Mouse (Mus musculus): ENCODE measurements around the gene Slk. TPM values are rescaled to one million over a fixed set of nuclear protein-coding genes. Genes with fewer than 3 reads are reported as not detected.

The Slk gene
- total RNA-seq, 2 experiments from 2014 or later, result 61.1 to 70.0 TPM

GRCm38 (mm10) chr19:47650366-47651159, 71.1 kb downstream of the Slk start:
- no peak for DNase-seq (ENCODE audit: low spot score in 2 of 2)

GRCm38 (mm10) chr19:47651160-47651480, 71.6 kb downstream of the Slk start:
- DNase-seq (ENCODE audit: low spot score in 2 of 2), result no peak

DNA sequence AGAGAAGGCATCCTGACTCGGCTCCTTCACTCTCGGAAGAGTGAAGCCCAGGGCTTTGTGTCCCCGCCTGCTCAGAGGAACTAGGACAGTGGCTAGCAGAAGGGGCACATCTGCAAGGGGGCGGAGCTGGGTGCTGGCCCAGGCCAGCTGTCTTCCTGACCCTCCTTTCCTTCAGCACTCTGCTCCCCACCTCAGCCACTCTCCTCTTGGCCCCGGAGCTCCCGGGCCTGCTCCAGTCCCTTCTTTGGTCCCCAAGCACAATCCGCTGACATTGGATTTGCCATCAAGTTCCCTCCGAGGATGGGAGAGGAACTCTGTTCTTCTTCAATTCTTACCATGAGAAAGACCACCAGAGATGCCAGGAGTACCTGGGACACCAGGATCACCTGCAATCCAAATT, 72.8 kb downstream of the Slk start:
- no peak for DNase-seq (ENCODE audit: low spot score in 2 of 2)

DNA sequence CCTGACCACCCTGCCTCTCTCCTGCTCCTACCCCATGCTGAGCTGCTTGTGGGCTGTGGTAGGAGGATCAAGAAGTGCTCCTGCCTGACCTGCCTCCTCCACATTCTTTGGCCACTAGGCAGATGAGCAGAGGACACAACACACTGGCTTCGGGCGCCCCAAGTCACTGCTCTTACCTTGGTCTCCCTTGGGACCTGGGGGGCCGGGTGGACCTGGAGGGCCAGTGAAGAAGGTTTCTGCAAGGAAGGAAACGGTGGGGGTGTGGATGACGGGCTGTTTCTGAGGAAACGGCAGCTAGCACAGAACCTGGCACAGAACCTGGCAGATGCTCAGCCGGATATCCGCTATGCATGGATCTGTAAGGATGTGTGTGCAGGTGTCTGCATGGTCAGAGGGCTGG, 73.7 kb downstream of the Slk start:
- no peak for DNase-seq (ENCODE audit: low spot score in 2 of 2)

DNA sequence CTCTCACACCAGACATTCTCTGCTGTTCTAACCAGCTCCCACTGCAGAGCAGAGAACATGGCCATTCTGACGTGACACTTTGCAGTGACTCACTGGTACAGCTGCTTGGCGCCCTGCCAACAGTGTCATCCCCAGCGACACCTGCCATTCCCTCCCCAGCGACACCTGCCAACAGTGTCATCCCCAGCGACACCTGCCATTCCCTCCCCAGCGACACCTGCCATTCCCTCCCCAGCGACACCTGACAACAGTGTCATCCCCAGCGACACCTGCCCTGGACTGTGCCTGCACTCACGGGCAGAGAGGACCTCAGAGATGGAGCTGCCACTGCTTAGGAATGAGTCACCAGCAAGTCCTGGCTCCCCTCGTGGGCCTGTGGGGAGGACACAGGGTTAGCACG, 75.4 kb downstream of the Slk start:
- no peak for DNase-seq (ENCODE audit: low spot score in 2 of 2)

GRCm38 (mm10) chr19:47658914-47659535, 79.5 kb downstream of the Slk start:
- DNase-seq (ENCODE audit: low spot score in 2 of 2), result no peak

DNA sequence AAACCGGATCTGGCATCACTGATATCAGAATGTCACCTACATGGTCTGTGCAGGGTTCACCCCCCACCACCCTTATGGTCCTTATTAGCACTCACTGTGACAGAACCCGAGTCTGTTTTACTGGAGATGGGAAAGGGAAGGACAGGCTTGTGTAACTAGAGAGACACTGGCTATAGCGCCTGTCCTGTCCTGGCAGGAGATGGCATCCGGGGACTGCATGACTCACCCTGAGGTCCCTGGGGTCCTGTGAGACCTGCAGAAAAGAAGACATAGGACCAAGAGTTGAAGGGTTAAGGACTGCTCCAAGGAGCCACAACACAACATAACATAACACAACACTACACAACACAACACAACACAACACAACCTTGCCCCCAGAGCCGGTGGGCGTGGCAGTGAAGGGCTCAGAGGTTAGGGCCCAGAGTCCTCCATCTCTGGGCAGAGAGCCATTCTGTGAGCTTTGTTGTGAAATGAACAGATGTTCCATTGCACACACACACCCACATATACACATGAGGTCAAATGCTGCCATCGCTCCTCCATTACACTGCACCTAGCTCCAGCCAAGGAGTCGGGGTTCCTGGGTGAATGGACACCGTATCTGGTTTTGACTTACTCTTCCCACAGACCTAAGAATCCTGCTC, 80.4 kb downstream of the Slk start:
- no peak for DNase-seq (ENCODE audit: low spot score in 2 of 2)

- DNase-seq (ENCODE audit: low spot score in 2 of 2), result no peak
Observed at GRCm38 (mm10) chr19:47667601-47668000, 88.1 kb downstream of the Slk start.

DNA sequence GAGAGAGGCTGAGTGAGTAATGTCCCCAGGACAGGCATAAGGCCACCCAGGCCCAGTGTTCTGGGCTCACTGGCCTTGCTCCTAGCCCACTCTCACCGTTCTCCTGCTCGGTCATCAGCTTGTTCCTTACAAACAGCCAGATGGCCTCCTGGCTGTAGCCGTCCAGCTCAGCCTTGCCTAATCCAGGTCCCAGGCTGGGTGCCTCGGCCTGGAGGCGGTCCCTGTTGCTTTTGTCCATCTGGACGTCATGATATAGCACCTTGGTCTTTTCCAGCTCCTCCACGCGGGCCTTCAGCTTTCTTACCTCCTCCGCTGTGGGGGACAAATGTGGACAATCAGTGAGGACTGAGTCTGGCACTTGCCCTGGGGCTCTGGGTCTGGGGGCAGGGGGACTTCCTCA, 88.9 kb downstream of the Slk start:
- DNase-seq (ENCODE audit: low spot score in 2 of 2), result no peak

GRCm38 (mm10) chr19:47674419-47674818, 94.9 kb downstream of the Slk start:
- DNase-seq (ENCODE audit: low spot score in 2 of 2), result no peak

DNA sequence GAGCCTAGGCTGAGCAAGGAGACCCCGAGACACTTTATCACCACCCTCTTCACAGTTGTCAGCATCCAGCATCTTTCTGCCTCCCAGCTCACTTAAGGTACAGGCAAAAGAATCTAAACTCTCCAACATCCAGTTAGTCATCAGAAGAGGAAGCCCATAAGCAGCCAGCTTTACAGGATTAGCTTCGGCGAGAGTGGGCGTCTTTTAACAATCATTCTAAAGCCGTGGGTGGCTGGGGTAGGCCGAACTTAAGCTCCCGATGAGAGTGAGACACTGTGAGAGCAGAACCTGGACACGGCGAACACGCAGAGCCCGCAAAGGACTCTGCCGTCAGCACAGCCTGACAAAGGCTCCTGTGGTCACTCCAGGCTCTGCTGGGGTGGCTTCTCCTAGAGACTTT, 99.2 kb downstream of the Slk start:
- DNase-seq (ENCODE audit: low spot score in 2 of 2), result no peak

GRCm38 (mm10) chr19:47689592-47689991, 110.1 kb downstream of the Slk start:
- no peak for DNase-seq (ENCODE audit: low spot score in 2 of 2)

DNA sequence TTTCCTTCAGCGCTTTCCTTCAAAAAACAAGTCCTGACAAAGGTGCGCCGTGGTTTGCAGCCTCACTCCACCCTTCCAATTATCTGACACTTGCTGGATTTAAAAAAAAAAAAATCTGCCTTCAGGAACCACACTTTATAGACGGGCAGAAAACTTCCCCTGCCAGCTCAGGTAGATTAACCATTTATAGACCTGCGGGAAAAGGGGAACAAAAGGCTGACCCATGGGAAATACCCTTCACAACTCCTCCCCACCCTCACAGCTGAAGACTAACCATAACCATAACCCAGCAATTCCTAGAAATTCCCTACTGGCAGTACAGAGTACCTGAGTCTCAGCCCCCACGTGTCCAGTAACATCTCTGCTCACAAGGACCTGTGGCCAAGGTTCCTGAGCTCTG, 112.5 kb downstream of the Slk start, which contains the start of gene Col17a1:
Col17a1 (minus strand) TSS at position 101 of the 400 bp plus-strand sequence.
- no peak for DNase-seq (ENCODE audit: low spot score in 2 of 2)

Other genes with a start within 250 kb of the Slk start
- 10 to 100 TPM; 81.7 to 88.7 TPM for gene Sh3pxd2a, start 115.3 kb upstream of the Slk start, total RNA-seq (2021)
- 10 to 100 TPM; 21.4 to 26.0 TPM for gene Stn1, start 42.2 kb upstream of the Slk start, total RNA-seq (2021)
- under 1 TPM; 0.20 to 0.22 TPM for gene Col17a1, start 112.4 kb downstream of the Slk start, total RNA-seq (2021)
- 100 to 1,000 TPM; 102 to 112 TPM for gene Sfr1, start 152.0 kb downstream of the Slk start, total RNA-seq (2021)